Mouse (Mus musculus) spleen, postnatal 14 days (tissue): ENCODE measurements around the gene Hesx1.

ENCODE experiments used
- DNase-seq, 2 experiments: peaks; one replicate each; pipeline ENCODE4 v3.0.0; 2021 to 2022; ENCODE audit warnings: low spot score in 2 of 2

The Hesx1 gene

DNA sequence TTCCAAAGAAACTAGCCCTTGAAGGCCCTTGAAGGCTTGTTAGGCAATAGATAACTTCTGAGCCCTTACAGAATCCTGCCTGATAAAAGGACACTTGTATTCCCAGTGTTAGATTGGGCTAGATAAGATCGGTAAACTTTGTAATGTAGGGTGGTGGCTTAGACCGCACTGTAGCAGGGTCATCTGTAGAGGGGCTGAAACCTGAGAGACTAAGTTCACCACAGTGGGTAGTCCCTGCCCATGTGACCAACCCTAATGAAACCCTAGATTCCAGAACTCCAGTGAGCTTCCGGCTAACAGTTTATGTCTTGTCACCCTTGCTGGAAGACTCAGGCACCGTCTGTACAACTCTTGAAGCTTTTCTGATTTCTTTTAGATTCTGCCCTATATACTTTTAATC lies 19.4 kb downstream of the Hesx1 start:
- DNase-seq, result no peak

DNA sequence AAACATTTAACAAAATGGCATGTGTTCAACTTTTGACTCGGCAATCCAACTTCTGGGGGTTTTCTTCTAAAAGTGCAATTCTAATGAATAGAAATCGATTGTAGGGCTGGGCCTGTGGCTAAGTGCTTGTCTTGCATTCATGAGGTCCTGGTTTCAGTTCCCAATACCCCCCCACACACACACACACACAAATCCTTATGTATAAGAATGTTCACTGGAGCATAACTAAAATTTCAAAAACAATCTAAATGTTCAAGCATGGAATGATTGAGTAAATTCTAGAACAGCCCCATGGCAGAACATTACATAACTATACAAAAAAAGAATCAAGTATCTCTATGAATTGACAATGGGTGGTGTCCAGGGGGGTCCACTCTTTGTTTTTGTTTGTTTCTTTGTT lies 23.7 kb downstream of the Hesx1 start:
- DNase-seq, result no peak

DNA sequence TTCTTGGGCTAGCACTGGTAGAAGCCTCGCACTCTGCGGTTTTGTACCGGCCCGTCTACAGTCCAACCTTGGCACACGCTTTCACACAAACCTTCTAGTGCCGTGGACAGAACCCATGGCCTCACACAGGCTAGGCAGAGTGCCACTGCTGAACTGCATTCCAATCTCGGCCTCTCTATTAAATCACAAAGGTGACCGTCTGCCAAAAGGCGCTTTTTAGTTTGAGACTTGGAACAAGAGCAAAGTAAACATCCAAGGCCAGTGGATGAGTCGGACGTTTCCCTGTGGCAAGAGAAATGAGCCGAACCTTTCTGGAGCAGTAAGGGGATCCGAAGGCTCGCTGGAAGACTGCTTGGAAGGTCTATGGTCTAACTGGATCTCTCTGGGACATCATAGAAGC lies 25.6 kb downstream of the Hesx1 start:
- DNase-seq, result no peak

DNA sequence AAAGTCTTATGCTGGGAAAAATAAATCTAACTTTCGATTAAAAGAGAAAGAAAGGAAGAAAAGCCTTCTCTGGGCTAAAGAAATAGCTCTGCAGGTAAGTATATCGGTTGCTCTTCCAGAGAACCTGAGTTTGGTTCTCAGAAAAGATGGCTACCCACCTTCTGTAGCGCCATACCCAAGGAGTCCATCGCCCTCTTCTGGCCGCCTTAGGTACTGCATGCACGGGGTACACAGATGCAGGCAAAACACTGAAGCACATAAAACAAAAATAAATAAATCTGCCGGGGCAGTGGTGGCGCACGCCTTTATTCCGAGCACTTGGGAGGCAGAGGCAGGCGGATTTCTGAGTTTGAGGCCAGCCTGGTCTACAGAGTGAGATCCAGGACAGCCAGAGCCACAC lies 28.7 kb downstream of the Hesx1 start:
- DNase-seq, result peak; percentile 37 to 64

DNA sequence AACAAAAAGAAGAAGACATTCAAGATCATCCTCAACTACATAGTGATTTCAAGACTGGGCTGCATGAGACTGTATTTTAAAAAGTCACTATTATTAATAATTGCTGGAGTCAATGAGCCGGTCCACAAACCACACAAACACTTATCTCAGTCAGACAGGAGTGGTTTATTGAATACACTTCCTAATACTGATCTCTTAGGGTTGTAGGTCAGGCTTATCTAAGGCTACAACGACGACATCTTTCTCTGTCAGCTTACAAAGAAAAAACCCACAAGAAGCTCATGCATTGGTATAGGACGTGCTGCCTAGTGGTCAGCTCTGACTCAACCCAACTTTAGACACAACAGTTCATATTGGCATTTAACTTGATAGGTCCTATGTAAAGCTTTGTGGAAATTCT lies 30.4 kb downstream of the Hesx1 start:
- no peak for DNase-seq

DNA sequence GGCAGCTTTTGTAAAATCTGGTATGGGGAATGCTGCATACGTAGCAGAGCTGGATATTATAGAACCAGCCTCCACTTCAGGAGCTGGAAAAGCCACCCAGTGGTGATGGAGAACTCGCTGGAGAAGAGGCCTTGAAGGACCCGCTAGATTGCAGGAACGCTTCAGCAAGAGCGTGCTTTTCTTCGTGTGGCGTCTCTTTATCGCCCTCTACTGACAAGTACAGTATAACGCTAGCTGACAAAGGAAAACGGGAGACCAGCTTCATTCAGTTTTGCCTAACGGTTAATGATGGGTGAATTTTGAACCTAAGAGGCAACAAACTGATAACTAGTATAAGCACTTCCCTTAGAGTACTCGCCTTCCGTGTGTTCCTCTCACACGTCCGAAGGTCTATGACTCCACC lies 35.6 kb downstream of the Hesx1 start:
- no peak for DNase-seq

DNA sequence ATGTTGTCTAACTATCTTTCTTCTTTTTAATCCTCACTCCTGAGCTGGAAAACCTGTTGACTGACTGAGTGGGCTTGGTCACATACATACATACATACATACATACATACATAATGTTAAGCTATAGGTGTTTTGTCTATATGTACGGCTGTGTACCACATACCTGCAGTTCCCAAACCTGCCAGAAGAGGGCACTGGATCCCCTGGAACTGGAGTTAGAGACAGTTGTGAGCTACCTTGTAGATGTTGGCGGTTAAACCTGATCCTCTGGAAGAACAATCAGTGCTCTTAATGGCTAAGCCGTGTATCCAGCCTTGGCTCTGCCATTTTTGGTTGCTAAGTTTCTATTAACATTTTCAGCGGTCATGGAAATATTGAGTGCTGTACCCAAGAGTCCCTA lies 36.9 kb downstream of the Hesx1 start:
- DNase-seq, result peak; percentile 53 to 74

DNA sequence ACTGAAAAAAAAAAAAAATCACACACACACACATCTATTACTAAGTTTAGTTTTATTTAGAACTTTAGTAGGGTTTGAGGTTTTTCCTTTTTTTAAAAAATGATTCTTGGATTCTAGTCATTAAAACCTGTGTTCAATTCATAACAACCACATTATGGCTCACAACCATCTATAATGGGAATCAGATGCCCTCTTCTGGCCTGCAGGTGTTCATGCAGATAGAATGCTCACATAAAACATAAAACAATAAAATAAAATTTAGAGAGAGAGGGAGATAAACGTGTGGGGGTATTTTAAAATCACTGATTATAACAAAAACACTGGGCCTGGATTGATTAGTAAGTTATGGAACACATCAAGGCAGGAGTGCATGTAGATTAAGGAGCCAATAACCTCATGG lies 43.3 kb downstream of the Hesx1 start:
- DNase-seq, result no peak

DNA sequence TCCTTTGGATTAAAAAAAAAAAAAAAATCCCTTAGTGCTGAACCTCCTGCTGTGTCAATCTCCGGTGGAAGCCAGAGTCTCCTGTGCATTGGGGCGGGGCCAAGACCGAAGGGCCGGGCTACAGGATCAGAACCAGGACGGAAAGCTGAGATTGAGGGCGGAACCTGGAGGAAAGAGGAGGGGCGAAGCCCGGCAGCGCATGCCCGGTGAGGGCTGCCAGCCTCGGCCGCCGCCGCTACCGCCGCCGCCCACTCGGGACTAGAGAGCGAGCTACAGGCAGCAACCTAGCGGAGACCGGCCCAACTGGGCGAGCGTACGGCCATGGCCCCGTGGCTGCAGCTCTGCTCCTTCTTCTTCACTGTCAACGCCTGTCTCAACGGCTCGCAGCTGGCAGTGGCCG lies 44.6 kb downstream of the Hesx1 start, which contains the start of gene Il17rd:
Gene Il17rd (plus strand): TSS at position 159 of the 400 bp plus-strand sequence.
- peak; percentile 54 to 55 for DNase-seq

DNA sequence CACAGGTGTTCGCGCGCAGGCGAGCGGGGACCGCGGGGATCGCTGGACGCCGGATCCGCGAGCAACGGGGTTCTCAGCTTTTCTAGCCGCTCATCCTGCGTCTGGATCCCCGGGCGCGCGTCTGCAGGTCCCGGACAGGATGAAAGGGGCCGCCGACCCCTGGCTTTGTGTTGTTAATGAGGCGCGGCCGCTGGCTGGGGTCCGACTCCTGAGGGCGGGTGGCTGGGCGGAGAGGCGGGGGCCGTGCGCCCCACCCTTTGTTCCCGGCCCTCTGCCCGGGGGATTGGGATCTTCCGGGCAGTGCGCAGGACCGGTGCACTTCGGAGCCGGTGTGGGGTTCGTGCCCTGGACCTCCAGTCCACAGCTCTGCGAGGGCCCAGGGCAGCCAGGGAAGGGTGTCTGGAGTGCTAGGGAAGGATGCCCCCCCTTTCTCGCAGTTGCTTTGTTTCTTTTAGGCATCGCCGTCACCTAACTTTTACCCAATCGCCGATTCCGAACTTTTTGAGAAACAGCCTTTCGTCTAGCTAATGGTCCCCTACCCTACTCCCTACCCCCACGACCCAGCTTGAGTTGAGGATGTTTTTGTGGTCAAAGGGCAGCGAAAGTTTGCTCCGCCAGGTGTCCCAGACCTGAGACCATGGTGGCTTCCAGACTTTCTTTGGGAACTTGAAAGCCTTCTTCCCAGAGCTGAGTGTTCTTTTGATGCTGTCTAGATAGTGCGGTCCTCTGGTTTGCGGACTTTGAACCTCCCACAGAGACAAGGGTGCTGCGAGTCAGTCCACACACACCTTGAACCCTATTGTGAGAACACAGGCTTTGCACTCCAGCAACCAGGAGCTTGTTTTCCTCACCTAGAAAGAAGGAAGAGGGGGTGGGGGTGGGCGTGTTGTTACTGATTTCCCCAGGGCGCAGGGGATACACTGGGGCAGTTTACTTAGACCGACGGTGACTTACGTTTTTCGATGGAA lies 45.3 kb downstream of the Hesx1 start:
- DNase-seq, result no peak

DNA sequence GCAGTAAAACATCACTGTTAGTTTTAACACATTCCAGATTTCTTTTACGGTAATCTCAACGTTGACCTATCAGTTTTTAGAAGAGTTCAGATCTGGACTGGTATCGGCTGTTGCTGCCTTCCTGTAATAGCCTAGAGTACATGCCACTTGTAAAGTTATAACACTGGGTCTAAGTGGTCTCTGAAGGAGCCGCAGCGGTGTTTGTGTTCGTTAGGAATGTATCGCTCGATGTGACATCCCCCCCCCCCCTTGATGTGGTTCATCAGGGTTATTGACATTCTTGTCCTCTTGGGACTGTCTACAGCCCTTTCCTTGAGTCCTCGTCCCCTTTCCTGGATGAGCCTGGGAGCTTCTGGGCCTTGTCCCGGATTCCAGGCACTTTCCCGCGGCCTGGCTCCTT lies 46.2 kb downstream of the Hesx1 start:
- no peak for DNase-seq

DNA sequence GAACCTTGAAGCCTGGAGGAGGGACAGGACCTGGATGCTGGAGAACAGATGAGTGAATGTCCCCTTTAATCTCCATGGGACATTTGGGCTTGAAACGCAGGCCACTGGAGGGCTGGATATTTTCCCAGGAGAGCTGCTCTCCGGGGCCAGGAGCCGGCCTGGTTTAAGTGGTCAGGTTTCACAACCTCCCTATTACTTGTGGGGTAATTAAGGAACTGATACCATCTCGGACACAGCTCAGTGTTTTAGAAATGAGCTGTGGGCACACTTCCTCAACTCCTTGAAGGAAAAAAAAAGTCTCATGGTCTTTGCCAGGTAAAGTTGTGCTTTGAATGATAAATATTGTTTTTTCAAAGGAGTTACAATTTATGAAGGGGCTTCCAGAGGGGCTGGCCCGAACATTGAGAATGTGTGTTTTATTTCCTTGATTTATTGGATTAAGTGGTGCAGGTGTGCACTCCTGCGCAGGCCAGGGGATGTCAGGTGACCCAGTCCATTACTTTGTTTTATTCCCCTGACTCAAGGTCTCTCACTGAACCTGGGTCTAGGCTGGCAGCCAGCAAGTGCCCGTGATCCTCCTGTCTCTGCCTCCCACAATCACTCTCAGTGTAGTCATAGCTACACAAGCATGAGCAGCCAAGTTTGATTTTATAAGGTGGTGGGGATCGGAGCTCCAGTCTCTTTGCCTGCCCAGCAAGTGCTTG lies 48.2 kb downstream of the Hesx1 start:
- DNase-seq, result no peak

DNA sequence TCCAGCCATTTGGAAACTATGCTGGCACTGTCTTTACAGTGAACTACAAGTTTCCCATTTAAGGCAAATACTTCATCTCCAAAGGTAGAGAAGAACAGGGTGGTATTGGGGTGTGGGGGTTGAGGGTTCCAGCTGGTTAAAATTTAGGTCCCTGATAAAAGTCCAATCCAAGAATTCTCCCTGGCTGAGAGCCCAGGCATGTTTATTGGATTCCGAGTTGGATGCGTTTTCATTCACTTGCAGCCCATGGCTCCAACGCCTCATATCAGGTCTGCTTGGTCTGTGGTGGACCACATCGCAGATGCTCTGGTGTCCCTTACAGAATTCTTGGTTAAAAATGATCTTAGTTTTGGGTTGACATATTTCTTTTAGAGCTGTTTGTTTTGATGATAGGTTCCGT lies 49.2 kb downstream of the Hesx1 start:
- no peak for DNase-seq

DNA sequence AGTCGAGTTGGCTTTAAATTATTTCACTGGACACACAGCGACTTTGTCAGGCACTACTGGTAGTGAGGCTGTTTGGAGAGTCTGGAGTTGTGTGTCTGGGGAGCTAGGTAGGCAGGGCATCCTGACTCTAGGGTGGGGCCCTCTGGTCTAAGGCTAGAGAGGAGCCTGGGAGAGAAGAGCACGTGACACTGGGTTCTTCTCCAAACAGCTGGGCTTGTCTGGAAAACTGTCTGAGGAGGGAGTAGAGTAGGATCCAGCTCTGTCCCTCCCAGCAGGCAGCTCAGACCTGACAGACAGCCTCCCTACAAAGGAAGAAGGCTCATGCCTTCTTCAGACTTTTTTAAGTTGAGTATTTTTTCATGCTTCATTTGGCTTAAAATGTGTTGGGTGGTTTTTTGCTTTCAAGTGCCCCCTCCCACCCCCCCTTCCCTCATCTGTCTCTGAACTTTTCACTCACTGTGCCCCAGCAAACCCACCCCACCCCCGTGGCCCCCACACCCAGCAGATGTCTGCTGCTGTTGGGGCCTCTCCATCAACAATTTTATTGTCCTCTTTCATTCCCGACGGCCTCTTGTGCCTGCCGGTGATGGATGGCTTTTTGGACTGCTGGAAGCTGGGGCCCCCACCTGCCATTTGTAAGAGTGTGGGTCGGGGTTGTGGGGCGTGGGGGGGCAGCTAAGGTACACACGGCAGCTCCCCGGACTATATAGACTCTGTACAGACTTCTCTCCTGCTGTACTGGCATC lies 50.2 kb downstream of the Hesx1 start:
- DNase-seq, result no peak

DNA sequence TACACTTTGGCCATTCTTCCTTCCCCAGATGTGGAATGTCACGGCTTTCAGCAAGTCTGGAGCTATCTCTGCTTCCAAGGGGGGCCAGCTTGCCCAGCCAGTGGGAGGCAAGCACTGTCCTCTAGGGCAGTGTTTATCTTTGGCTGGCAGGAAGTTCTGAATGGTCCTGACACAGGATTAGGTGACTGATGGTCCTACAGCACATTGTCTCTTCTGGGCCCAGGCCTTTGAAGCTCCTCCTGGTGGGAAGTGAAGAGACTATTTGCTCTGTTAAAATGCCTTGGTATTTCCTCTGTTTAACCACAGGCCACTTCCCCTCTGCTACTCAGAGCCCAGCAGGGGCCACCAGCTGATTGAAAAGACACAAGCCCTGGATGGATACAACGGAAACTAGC lies 50.7 kb downstream of the Hesx1 start:
- DNase-seq, result peak in 1 of 2 experiments; percentile 10

DNA sequence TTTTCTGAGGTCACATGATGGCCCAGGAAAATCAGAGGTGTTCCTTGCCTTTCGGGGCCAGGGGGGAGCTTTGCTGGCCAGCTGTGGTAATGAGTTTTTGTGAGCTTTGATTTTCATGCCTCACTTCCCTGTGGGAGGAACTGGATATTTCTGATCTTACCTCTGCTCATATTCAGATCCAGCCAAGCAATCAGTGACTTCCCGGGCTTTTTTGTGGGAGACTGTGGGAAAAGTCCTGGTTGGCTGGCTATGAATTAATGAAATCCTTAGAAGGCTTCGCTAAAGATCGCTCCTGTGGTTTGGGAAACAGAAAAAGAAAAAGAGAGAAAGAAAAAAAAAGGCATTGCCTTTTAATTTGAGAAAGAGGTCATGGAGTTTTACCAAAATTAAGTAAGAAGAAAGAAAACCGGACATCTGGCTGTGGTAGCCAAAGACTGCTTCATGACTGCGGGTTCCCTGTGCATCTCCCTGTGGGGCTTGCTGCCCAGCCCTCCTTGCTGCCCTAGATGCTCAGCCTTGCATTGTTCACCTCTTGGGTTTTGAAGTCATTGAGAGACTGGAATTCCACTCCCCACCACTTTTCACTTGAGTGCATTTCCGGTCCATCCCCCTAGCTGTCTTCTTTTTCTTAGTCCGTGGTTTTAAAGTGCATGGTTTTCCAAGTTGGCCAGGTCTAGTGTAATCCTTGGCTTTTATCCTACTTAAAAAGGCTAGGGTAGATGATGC lies 54.2 kb downstream of the Hesx1 start:
- no peak for DNase-seq

DNA sequence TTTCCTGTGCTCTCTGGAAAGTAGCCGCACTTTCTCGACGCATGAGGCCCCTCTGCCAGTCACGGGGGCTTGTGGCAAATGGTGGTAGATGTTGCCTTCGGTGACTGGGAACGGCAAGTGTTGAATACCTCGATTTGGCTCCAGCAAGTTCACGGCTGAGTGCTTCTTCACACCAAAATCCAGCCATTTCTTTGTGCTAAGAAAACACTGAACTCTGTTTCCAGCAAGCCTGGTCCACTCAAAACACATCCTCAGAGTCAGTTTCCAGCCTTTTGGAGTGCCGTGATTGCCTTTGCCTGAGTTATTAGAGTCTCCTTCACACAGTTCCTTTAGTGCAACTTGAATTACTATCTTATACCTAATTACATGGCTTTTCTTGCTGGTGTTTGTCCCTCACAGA lies 55.8 kb downstream of the Hesx1 start:
- DNase-seq, result no peak

DNA sequence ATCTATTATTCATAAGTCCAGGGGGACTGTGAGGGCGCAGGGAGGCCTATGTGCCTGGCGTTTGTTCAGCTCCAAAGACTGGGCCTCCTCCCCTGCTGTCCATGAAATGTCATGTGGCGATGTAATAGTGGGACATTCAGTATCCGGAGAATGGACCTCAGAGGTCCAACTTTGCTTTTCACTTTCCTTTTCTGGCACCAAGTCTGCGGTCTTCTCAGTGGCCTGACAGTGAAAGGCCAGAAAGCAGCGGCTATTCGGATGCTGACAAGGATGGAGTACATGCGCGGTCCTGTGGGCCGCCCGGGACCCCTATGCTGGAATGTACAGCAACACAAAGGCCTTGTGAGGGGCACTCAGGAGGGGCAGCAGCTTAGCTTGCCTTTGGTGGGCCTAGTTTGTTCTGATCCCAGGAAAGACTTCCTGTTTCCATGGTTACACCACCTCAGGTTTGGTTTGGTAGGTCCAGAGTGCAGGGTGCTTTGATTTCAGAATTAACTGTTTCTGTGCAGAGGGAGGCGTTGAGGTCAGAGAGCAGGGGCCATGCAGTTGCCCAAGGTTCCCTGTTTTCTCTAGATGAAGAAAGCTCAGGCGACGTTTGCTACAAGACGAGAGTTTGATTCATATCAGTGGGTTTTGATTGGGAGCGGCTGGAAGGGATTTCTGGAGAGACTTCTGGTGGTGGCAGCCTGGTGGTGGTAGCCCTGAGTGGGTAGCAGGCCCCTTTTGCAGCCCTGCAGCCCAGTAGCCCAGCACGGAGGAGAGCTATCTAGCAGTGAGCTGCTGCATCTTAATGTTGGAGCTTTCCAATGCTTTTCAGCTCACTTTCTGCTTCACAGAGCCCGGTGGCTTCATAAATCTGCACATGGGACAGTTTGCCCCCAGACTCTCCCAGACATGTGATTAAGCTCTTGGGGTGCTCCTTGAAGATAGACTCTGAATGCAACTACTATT lies 56.6 kb downstream of the Hesx1 start:
- no peak for DNase-seq

DNA sequence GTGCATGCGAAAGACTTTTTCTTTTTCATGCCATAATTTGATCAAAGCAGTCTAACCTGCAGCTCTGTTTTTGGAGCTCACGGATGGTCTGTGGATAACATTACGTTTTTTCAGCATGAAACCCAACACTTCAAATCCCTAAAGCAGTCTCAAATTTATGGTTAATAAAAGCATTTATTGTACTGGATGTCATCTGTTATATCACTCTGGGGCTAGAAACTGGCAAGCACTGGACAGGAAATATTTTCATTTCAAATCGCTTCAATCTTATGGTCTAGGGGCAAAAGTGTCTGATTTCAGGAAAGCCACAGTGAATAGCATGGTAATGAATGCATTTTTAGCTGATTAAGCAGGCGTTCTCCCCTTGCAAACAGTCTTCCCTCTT lies 57.3 kb downstream of the Hesx1 start:
- no peak for DNase-seq
